Mouse (Mus musculus): ENCODE data around the gene Dnase1l2. TPM values are rescaled to one million over a fixed set of nuclear protein-coding genes. Genes with fewer than 3 reads are reported as not detected.

Dnase1l2 gene
- polyA plus RNA-seq, 1 experiment = 18.2 TPM

GRCm38 (mm10) chr17:24485090-24485860, 42.4 kb upstream of the Dnase1l2 start:
- 61% methylated on average over 11 of the region's 11 CpGs for WGBS
- DNase-seq = no peak
- Histone ChIP-seq H3K27me3 (ENCODE audit: control insufficient read depth, insufficient read depth, low read length) (peaks cover 18% of the 10 kb centered on the region), H3K4me1 (replicated peaks; ENCODE audit: control insufficient read depth, insufficient read depth, low read length) (peaks cover 9% of the 10 kb centered on the region; the same call in 1 of the 2 replicates), H3K4me3 (ENCODE audit: control insufficient read depth, insufficient read depth, low read length) (no peak overlapping the region), H3K27ac (ENCODE audit: control insufficient read depth, insufficient read depth, low read length) (no peak overlapping the region), H3K36me3 (ENCODE audit: control insufficient read depth, insufficient read depth, low read length) (no peaks in the 10 kb centered on the region)
- TF ChIP-seq CTCF (IDR thresholded peaks at IDR 0.05; ENCODE audit: borderline replicate concordance, control insufficient read depth, extremely low read depth, insufficient read depth, low read length, poor library complexity) (no peak), POLR2A (IDR thresholded peaks at IDR 0.05; ENCODE audit: control insufficient read depth, extremely low read depth, insufficient read depth, low read length, poor library complexity) (no peak)

- WGBS = 97% methylated on average over 3 of the region's 3 CpGs
- TF ChIP-seq CTCF (IDR thresholded peaks at IDR 0.05; ENCODE audit: borderline replicate concordance, control insufficient read depth, extremely low read depth, insufficient read depth, low read length, poor library complexity) (no peak), POLR2A (IDR thresholded peaks at IDR 0.05; ENCODE audit: control insufficient read depth, extremely low read depth, insufficient read depth, low read length, poor library complexity) (no peak)
- peaks cover 4% of the 10 kb centered on the region; the same call in 1 of the 2 replicates for H3K4me1 ChIP-seq (replicated peaks; ENCODE audit: control insufficient read depth, insufficient read depth, low read length)
- DNase-seq = no peak
- peaks cover 6% of the 10 kb centered on the region; the same call in 1 of the 2 replicates for H3K27me3 ChIP-seq (ENCODE audit: control insufficient read depth, insufficient read depth, low read length)
- H3K4me3 ChIP-seq (ENCODE audit: control insufficient read depth, insufficient read depth, low read length) = no peak overlapping the region
- H3K36me3 ChIP-seq (ENCODE audit: control insufficient read depth, insufficient read depth, low read length) = no peaks in the 10 kb centered on the region
- H3K27ac ChIP-seq (ENCODE audit: control insufficient read depth, insufficient read depth, low read length) = no peak overlapping the region
Measured at GRCm38 (mm10) chr17:24483495-24483894, 40.6 kb upstream of the Dnase1l2 start.

- 97% methylated on average over 20 of the region's 20 CpGs for WGBS
- H3K27me3 ChIP-seq (ENCODE audit: control insufficient read depth, insufficient read depth, low read length) = no peaks in the 10 kb centered on the region
- peaks cover 10% of the 10 kb centered on the region for H3K36me3 ChIP-seq (ENCODE audit: control insufficient read depth, insufficient read depth, low read length)
- TF ChIP-seq POLR2A (IDR thresholded peaks at IDR 0.05; ENCODE audit: control insufficient read depth, extremely low read depth, insufficient read depth, low read length, poor library complexity) (no peak), CTCF (IDR thresholded peaks at IDR 0.05; ENCODE audit: borderline replicate concordance, control insufficient read depth, extremely low read depth, insufficient read depth, low read length, poor library complexity) (no peak)
- peaks cover 8% of the 10 kb centered on the region for H3K4me1 ChIP-seq (replicated peaks; ENCODE audit: control insufficient read depth, insufficient read depth, low read length)
- no peak overlapping the region for H3K4me3 ChIP-seq (ENCODE audit: control insufficient read depth, insufficient read depth, low read length)
- DNase-seq = no peak
- no peak overlapping the region for H3K27ac ChIP-seq (ENCODE audit: control insufficient read depth, insufficient read depth, low read length)
Measured at GRCm38 (mm10) chr17:24481027-24481815, 38.3 kb upstream of the Dnase1l2 start.

- H3K4me3 ChIP-seq (ENCODE audit: control insufficient read depth, insufficient read depth, low read length) = no peak overlapping the region
- H3K36me3 ChIP-seq (ENCODE audit: control insufficient read depth, insufficient read depth, low read length) = peaks cover 19% of the 10 kb centered on the region
- no peak for DNase-seq
- TF ChIP-seq POLR2A (IDR thresholded peaks at IDR 0.05; ENCODE audit: control insufficient read depth, extremely low read depth, insufficient read depth, low read length, poor library complexity) = no peak
- no peak overlapping the region for H3K27ac ChIP-seq (ENCODE audit: control insufficient read depth, insufficient read depth, low read length)
- WGBS = 73% methylated on average over 3 of the region's 3 CpGs
- peaks cover 8% of the 10 kb centered on the region for H3K4me1 ChIP-seq (replicated peaks; ENCODE audit: control insufficient read depth, insufficient read depth, low read length)
- H3K27me3 ChIP-seq (ENCODE audit: control insufficient read depth, insufficient read depth, low read length) = no peaks in the 10 kb centered on the region
Measured at GRCm38 (mm10) chr17:24480201-24480826, 37.4 kb upstream of the Dnase1l2 start.

- H3K4me1 ChIP-seq (replicated peaks; ENCODE audit: control insufficient read depth, insufficient read depth, low read length) = peaks cover 8% of the 10 kb centered on the region
- no peaks in the 10 kb centered on the region for H3K27me3 ChIP-seq (ENCODE audit: control insufficient read depth, insufficient read depth, low read length)
- TF ChIP-seq CTCF (IDR thresholded peaks at IDR 0.05; ENCODE audit: borderline replicate concordance, control insufficient read depth, extremely low read depth, insufficient read depth, low read length, poor library complexity) = no peak
- no peak for TF ChIP-seq POLR2A (IDR thresholded peaks at IDR 0.05; ENCODE audit: control insufficient read depth, extremely low read depth, insufficient read depth, low read length, poor library complexity)
- no peak overlapping the region for H3K4me3 ChIP-seq (ENCODE audit: control insufficient read depth, insufficient read depth, low read length)
- 19% methylated on average over 1 of the region's 1 CpGs for WGBS
- H3K27ac ChIP-seq (ENCODE audit: control insufficient read depth, insufficient read depth, low read length) = no peak overlapping the region
- no peak for DNase-seq
- peaks cover 22% of the 10 kb centered on the region for H3K36me3 ChIP-seq (ENCODE audit: control insufficient read depth, insufficient read depth, low read length)
Measured at GRCm38 (mm10) chr17:24479431-24479830, 36.5 kb upstream of the Dnase1l2 start.

GRCm38 (mm10) chr17:24478663-24479380, 35.9 kb upstream of the Dnase1l2 start, which contains the start of gene Mlst8:
Gene Mlst8 (minus strand): TSS chr17:24479078.
- Histone ChIP-seq H3K36me3 (ENCODE audit: control insufficient read depth, insufficient read depth, low read length) (peaks cover 22% of the 10 kb centered on the region), H3K27ac (ENCODE audit: control insufficient read depth, insufficient read depth, low read length) (peak within 1 kb of the TSS; percentile 71), H3K4me3 (ENCODE audit: control insufficient read depth, insufficient read depth, low read length) (peak within 1 kb of the TSS; percentile 95), H3K27me3 (ENCODE audit: control insufficient read depth, insufficient read depth, low read length) (no peaks in the 10 kb centered on the region), H3K4me1 (replicated peaks; ENCODE audit: control insufficient read depth, insufficient read depth, low read length) (peaks cover 8% of the 10 kb centered on the region)
- DNase-seq = peak; percentile 98
- TF ChIP-seq CTCF (IDR thresholded peaks at IDR 0.05; ENCODE audit: borderline replicate concordance, control insufficient read depth, extremely low read depth, insufficient read depth, low read length, poor library complexity) (peak; percentile 92), POLR2A (IDR thresholded peaks at IDR 0.05; ENCODE audit: control insufficient read depth, extremely low read depth, insufficient read depth, low read length, poor library complexity) (peak; percentile 54; the same call in 1 of the 2 replicates)
- WGBS = under 1% methylated on average over 48 of the region's 48 CpGs
